Mouse (Mus musculus): ENCODE measurements at regions not wholly inside any gene's neighbourhood (a gene's known extent, or its start where the extent isn't known, plus 50 kb on each side); places are given as distances from the start of the nearest gene placed in this dataset.

DNA sequence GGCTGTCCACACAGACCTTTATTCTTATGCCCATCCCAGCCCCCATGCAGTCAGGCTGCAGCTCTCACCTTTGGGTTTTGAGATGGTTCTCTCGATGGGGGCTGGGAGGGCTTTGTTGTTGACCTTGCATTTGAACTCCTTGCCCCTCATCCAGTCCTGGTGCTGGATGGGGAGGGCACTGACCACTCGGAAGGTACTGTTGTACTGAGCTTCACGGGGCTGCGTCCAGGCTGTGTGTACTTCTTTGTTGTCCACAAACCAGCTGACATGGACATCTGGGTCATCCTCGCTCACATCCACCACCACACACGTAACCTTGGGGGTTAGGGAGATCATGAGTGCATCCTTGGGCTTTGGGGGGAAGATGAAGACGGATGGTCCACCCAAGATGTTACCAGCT lies 129.3 kb upstream of the Adam6b start:
- TF ChIP-seq CTCF (IDR thresholded peaks at IDR 0.05; ENCODE audit: low read depth, low read length): no peak
- no peak for TF ChIP-seq POLR2A (IDR thresholded peaks at IDR 0.05; ENCODE audit: borderline replicate concordance, low read depth, low read length)

All from bone marrow macrophage, adult 2 months (primary cell).